Mouse (Mus musculus) cerebellum, postnatal 36 days (tissue): Measurements from ENCODE around the gene Hectd4.
"Not testable (repeated sequence)": the region's sequence is repeated elsewhere in the genome, so short reads cannot be mapped to it uniquely, and the experiment has no call there.

ENCODE experiments used
- DNase-seq, 2 experiments: peaks; one replicate each; pipeline ENCODE4 v3.0.0; 2021 to 2022; ENCODE audit warnings: mixed read lengths in 2 of 2

The Hectd4 gene

GRCm38 (mm10) chr5:121219980-121220731, at the start of gene Hectd4:
Hectd4 (plus strand) TSS chr5:121220219.
- peak; percentile 97 to 98 for DNase-seq

- DNase-seq, result peak; percentile 53 to 71
These were observed 47.2 kb upstream of the Hectd4 start for GRCm38 (mm10) chr5:121172835-121173234.

- no peak for DNase-seq
These were observed 40.8 kb upstream of the Hectd4 start for GRCm38 (mm10) chr5:121179077-121179857.

GRCm38 (mm10) chr5:121183269-121183668, 36.8 kb upstream of the Hectd4 start:
- no peak for DNase-seq

- no peak for DNase-seq
These were observed 35.6 kb upstream of the Hectd4 start for GRCm38 (mm10) chr5:121184375-121184774.

- peak in 1 of 2 experiments; percentile 36 for DNase-seq
These were observed 35.0 kb upstream of the Hectd4 start for GRCm38 (mm10) chr5:121184945-121185551.

GRCm38 (mm10) chr5:121187580-121188001, 32.4 kb upstream of the Hectd4 start:
- peak in 1 of 2 experiments; percentile 35 for DNase-seq

- DNase-seq, result no peak
These were observed 31.8 kb upstream of the Hectd4 start for GRCm38 (mm10) chr5:121188265-121188664.

- DNase-seq, result no peak
These were observed 30.8 kb upstream of the Hectd4 start for GRCm38 (mm10) chr5:121189182-121189581.

GRCm38 (mm10) chr5:121190210-121190835, 29.7 kb upstream of the Hectd4 start:
- DNase-seq, result no peak

GRCm38 (mm10) chr5:121190836-121191583, 29.0 kb upstream of the Hectd4 start, which contains the start of gene Ptpn11:
Ptpn11 (minus strand) TSS chr5:121191397.
- peak; percentile 84 to 90 for DNase-seq

GRCm38 (mm10) chr5:121191584-121191906, 28.5 kb upstream of the Hectd4 start:
- DNase-seq, result no peak

GRCm38 (mm10) chr5:121194173-121194572, 25.8 kb upstream of the Hectd4 start:
- DNase-seq, result no peak

GRCm38 (mm10) chr5:121196764-121197163, 23.3 kb upstream of the Hectd4 start:
- DNase-seq, result no peak

GRCm38 (mm10) chr5:121197337-121197736, 22.7 kb upstream of the Hectd4 start:
- no peak for DNase-seq

- no peak for DNase-seq
These were observed 21.6 kb upstream of the Hectd4 start for GRCm38 (mm10) chr5:121198376-121198775.

- DNase-seq, result no peak
These were observed 18.3 kb upstream of the Hectd4 start for GRCm38 (mm10) chr5:121201739-121202138.

- DNase-seq, result no peak
These were observed 17.6 kb upstream of the Hectd4 start for GRCm38 (mm10) chr5:121202467-121202866.

- DNase-seq, result peak; percentile 70 to 78
These were observed 15.6 kb upstream of the Hectd4 start, which contains the start of gene Rpl6 for GRCm38 (mm10) chr5:121204132-121205089. Rpl6 (plus strand) TSS chr5:121204481.

GRCm38 (mm10) chr5:121205537-121206130, 14.4 kb upstream of the Hectd4 start:
- not testable (repeated sequence) for DNase-seq

GRCm38 (mm10) chr5:121206540-121206939, 13.5 kb upstream of the Hectd4 start:
- no peak for DNase-seq
